14 mouse cellular contexts compared by ENCODE assay signal in genomic region chr7:141948045-141948444, GRCm38 (mm10). TPM values are rescaled to one million over a fixed set of nuclear protein-coding genes. Genes with fewer than 3 reads are reported as not detected.
DNase-seq lines count a peak whose midpoint lies in the region; ATAC-seq and TF ChIP-seq lines count a peak whose summit lies in the region.
"Had no signal": no experiment of that assay in that cellular context is flagged by ENCODE, and none has a peak within 500 bp of the region (broad histone marks: within the 10 kb centered on the region; RNA-seq: fewer than 3 reads in every experiment).

No protein-coding gene starts in this region.

- H3K4me1 ChIP-seq in kidney, postnatal 0 days (replicated peaks; ENCODE audit: insufficient read depth, low read length) = no peaks in the 10 kb centered on the region; the same call in 1 of the 2 replicates
- peaks cover 40% of the 10 kb centered on the region for H3K4me1 ChIP-seq in midbrain, embryonic 16.5 days (ENCODE audit: control insufficient read depth, insufficient read depth, low read length)

- TF ChIP-seq CTCF in kidney, postnatal 0 days (IDR thresholded peaks at IDR 0.05; ENCODE audit: low read depth) = peak; percentile 22; the same call in 1 of the 2 replicates

- no peak overlapping the region for H3K9ac ChIP-seq in kidney, postnatal 0 days (ENCODE audit: low read depth, low read length)
- H3K9ac ChIP-seq in midbrain, embryonic 16.5 days (ENCODE audit: low read depth, low read length) = no peak overlapping the region

- 83% methylated on average over 1 of the region's 1 CpGs for WGBS in kidney, postnatal 0 days
- 100% methylated on average over 1 of the region's 1 CpGs for WGBS in midbrain, embryonic 16.5 days

- no peaks in the 10 kb centered on the region for H3K9me3 ChIP-seq in kidney, postnatal 0 days (replicated peaks; ENCODE audit: low read length)
- H3K9me3 ChIP-seq in midbrain, embryonic 16.5 days (replicated peaks; ENCODE audit: control insufficient read depth, low read length, poor library complexity, severe bottlenecking) = no peaks in the 10 kb centered on the region

- DNase-seq in cerebellum, postnatal 10 days = peak; percentile 54 to 59
- no peak for DNase-seq in cerebellum, postnatal 36 days
- DNase-seq in kidney, postnatal 0 days (ENCODE audit: low spot score) = no peak
- no peak for DNase-seq in kidney, postnatal 14 days
- DNase-seq in ES-CJ7 (ENCODE audit: low read depth, low spot score) = peak; percentile 9
- no peak for DNase-seq in kidney, adult 8-10 months
- DNase-seq: adrenal gland, adult 2 months; heart, postnatal 4 days; kidney, postnatal 4 days; lung, postnatal 14 days; thymus, adult 2 months had no signal

- H3K4me3 ChIP-seq in kidney, postnatal 0 days (replicated peaks; ENCODE audit: low read depth, low read length) = no peak overlapping the region
- H3K4me3 ChIP-seq in midbrain, embryonic 16.5 days (ENCODE audit: low read depth, low read length) = no peak overlapping the region
- H3K4me3 ChIP-seq: erythroblast, embryonic 14.5 days had no signal

- H3K27ac ChIP-seq in kidney, postnatal 0 days = no peak overlapping the region
- no peak overlapping the region; the same call in 1 of the 2 replicates for H3K27ac ChIP-seq in midbrain, embryonic 16.5 days (ENCODE audit: low read length)

- H3K4me2 ChIP-seq in kidney, postnatal 0 days (ENCODE audit: low read length) = no peak overlapping the region
- H3K4me2 ChIP-seq in midbrain, embryonic 16.5 days (ENCODE audit: low read length) = peak overlapping the region; percentile 60

- peaks cover 34% of the 10 kb centered on the region for H3K27me3 ChIP-seq in kidney, postnatal 0 days (ENCODE audit: insufficient read depth, low read length)
- H3K27me3 ChIP-seq in midbrain, embryonic 16.5 days (ENCODE audit: control insufficient read depth, insufficient read depth, low read depth, low read length) = no peaks in the 10 kb centered on the region

- no peaks in the 10 kb centered on the region for H3K36me3 ChIP-seq in kidney, postnatal 0 days (ENCODE audit: insufficient read depth, low read length)
- peaks cover 4% of the 10 kb centered on the region for H3K36me3 ChIP-seq in midbrain, embryonic 16.5 days (ENCODE audit: control insufficient read depth, insufficient read depth, low read length)

- ATAC-seq in kidney, postnatal 0 days (replicated peaks; ENCODE audit: low FRiP score, low read depth) = no peak
- ATAC-seq in midbrain, embryonic 16.5 days = no peak
- ATAC-seq in monocyte, adult 5-6 weeks (replicated peaks; ENCODE audit: insufficient number of reproducible peaks, low FRiP score, low TSS enrichment, poor library complexity, severe bottlenecking) = no peak

RNA-seq across cellular contexts. Expression of gene Brsk2, which starts 1.5 kb away (rescaled TPM):
- polyA plus RNA-seq in kidney, postnatal 0 days (2015; fragmentation: Nextera tagmentation; extraction: Ambion mirVana) = 0.29 and 0.31 TPM in 2 replicates
- polyA plus RNA-seq in midbrain, embryonic 16.5 days (2015; fragmentation: Nextera tagmentation; extraction: Ambion mirVana) = 21.8 and 23.9 TPM in 2 replicates
- total RNA-seq in monocyte, adult 5-6 weeks (2017) = 0.53 TPM in 1 of 3 replicates, not detected in the others

RNA-seq across cellular contexts. Expression of gene Tollip, which starts 29.7 kb away (rescaled TPM):
- polyA plus RNA-seq in kidney, postnatal 0 days (2015; fragmentation: Nextera tagmentation; extraction: Ambion mirVana) = 35.0 and 38.3 TPM in 2 replicates
- polyA plus RNA-seq in midbrain, embryonic 16.5 days (2015; fragmentation: Nextera tagmentation; extraction: Ambion mirVana) = 80.9 and 86.6 TPM in 2 replicates
- 36.8 to 53.8 TPM (median 38.2 TPM) in 3 replicates for total RNA-seq in monocyte, adult 5-6 weeks (2017)

Comparison
In these comparisons a context has a peak if more than half of its experiments do, and no peak if none do; other contexts are left out.
1. DNase-seq: peak in cerebellum, postnatal 10 days (2 of 2) and ES-CJ7 (single experiment); none in cerebellum, postnatal 36 days (0 of 2), kidney, postnatal 0 days (single experiment), kidney, postnatal 14 days (single experiment) and kidney, adult 8-10 months (0 of 2).
2. RNA of gene Brsk2, which starts 1.5 kb away (polyA plus RNA-seq): 21.8 to 23.9 TPM in midbrain, embryonic 16.5 days; 0.29 to 0.31 TPM in kidney, postnatal 0 days; every median in the first group is over 10 times any median in the second.